Mouse (Mus musculus): ENCODE measurements at regions not wholly inside any gene's neighbourhood (a gene's known extent, or its start where the extent isn't known, plus 50 kb on each side); places are given as distances from the start of the nearest gene placed in this dataset.

DNA sequence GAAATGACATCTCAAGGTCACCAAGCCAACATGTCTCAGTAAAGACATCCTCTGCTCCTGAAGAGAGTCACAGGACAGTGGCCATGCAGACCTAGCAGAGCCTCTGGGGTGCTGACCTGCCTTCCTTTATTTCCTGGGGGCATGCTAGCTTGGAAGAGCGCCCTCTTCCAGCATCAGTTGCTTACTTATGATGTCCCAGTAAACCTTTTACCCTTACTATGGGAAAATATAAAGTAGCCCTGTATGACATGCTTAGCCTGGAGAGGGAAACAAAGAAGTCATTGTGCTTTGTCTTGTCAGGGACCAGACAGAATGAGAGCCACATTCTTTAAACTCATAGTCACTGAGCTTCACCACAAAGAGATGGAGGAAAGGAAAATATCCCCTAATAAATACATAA lies 82.9 kb downstream of the Postn start:
- no peaks in the 10 kb centered on the region for H3K9me3 ChIP-seq (ENCODE audit: control insufficient read depth, low read length)
- H3K27me3 ChIP-seq (ENCODE audit: control insufficient read depth, insufficient read depth, low read depth, low read length): no peaks in the 10 kb centered on the region
- no peak overlapping the region for H3K9ac ChIP-seq (ENCODE audit: low read length)
- no peak overlapping the region for H3K4me3 ChIP-seq (ENCODE audit: low read length)
- no peak overlapping the region for H3K27ac ChIP-seq (ENCODE audit: low read length)
- ATAC-seq (ENCODE audit: low read depth): no peak
- no peak overlapping the region for H3K4me2 ChIP-seq (ENCODE audit: low read depth, low read length)
- H3K36me3 ChIP-seq (ENCODE audit: control insufficient read depth, insufficient read depth, low read length): no peaks in the 10 kb centered on the region
- 77% methylated on average over 1 of the region's 1 CpGs for WGBS
- H3K4me1 ChIP-seq (replicated peaks; ENCODE audit: control insufficient read depth, insufficient read depth, low read length): no peaks in the 10 kb centered on the region

DNA sequence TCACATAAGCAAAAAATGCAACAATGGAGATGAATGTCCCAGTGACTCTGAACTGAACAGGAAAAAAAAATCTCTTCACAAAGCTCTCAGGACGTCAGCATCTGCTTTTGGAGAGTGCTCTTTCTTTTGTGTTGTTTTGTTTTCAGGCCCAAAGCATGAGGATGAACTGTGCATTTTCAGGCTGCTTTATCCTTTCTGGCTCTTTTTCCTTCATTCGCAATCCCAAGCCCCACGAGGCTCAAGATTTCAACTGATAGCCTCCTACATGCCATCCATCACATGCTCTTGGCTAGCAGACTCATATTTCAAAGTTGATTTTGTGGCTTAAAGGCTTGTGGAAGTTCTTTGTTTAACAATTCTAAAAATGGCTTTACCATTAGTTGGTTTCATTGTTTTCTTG lies 86.0 kb downstream of the Postn start:
- no peak overlapping the region for H3K27ac ChIP-seq (ENCODE audit: low read length)
- no peak overlapping the region for H3K4me3 ChIP-seq (ENCODE audit: low read length)
- no peaks in the 10 kb centered on the region for H3K27me3 ChIP-seq (ENCODE audit: control insufficient read depth, insufficient read depth, low read depth, low read length)
- H3K4me1 ChIP-seq (replicated peaks; ENCODE audit: control insufficient read depth, insufficient read depth, low read length): no peaks in the 10 kb centered on the region
- H3K9ac ChIP-seq (ENCODE audit: low read length): no peak overlapping the region
- WGBS: 17% methylated on average over 3 of the region's 3 CpGs
- no peak overlapping the region for H3K4me2 ChIP-seq (ENCODE audit: low read depth, low read length)
- no peak for ATAC-seq (ENCODE audit: low read depth)
- H3K9me3 ChIP-seq (ENCODE audit: control insufficient read depth, low read length): no peaks in the 10 kb centered on the region
- H3K36me3 ChIP-seq (ENCODE audit: control insufficient read depth, insufficient read depth, low read length): no peaks in the 10 kb centered on the region

DNA sequence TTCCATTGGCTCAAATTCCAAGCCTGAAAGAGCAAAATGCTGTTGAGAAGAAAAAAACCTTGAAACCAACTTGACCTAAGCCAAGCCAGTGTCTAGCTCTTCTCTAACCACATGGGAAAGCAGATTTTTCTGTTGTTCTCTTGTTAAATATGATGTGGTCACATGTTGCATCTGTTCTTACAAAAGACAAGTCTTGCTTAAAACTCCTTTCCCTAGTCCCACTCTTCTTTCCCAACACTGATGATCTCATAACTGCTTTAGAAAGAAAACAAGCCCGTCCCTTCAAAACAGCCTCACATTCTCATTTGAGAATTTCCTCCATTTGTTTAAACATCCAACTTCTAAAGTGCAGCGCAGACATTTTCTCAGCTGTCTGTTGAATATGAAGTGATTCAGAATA lies 96.5 kb downstream of the Postn start:
- H3K9me3 ChIP-seq (ENCODE audit: control insufficient read depth, low read length): no peaks in the 10 kb centered on the region
- 67% methylated on average over 2 of the region's 2 CpGs for WGBS
- no peaks in the 10 kb centered on the region for H3K36me3 ChIP-seq (ENCODE audit: control insufficient read depth, insufficient read depth, low read length)
- no peak overlapping the region for H3K4me2 ChIP-seq (ENCODE audit: low read depth, low read length)
- H3K9ac ChIP-seq (ENCODE audit: low read length): no peak overlapping the region
- no peaks in the 10 kb centered on the region for H3K27me3 ChIP-seq (ENCODE audit: control insufficient read depth, insufficient read depth, low read depth, low read length)
- no peak overlapping the region for H3K4me3 ChIP-seq (ENCODE audit: low read length)
- no peak overlapping the region for H3K27ac ChIP-seq (ENCODE audit: low read length)
- peak; percentile 45; the same call in 1 of the 2 replicates for ATAC-seq (ENCODE audit: low read depth)
- H3K4me1 ChIP-seq (replicated peaks; ENCODE audit: control insufficient read depth, insufficient read depth, low read length): no peaks in the 10 kb centered on the region

DNA sequence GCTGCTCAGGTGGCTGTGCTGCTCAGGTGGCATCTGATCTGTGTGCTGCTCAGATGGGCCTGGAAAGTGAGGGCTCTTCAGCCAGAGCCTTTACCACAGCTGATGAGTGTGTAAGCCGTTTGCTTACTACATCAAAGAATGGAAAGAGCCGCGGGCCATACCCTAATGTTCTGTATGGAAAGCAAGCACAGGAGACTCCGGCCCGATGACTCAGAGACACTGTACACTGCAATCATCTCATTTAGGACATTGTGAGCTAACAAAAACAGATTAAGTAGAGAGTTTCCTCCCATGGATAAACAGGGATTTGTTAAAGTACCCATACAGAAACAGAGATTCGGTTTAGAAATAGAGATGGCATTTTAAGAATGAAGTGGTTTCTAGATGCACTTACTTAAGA lies 100.5 kb downstream of the Postn start:
- Histone ChIP-seq H3K36me3 (ENCODE audit: control insufficient read depth, insufficient read depth, low read length) (no peaks in the 10 kb centered on the region), H3K27me3 (ENCODE audit: control insufficient read depth, insufficient read depth, low read depth, low read length) (no peaks in the 10 kb centered on the region), H3K4me2 (ENCODE audit: low read depth, low read length) (no peak overlapping the region), H3K4me1 (replicated peaks; ENCODE audit: control insufficient read depth, insufficient read depth, low read length) (no peaks in the 10 kb centered on the region), H3K9ac (ENCODE audit: low read length) (no peak overlapping the region), H3K4me3 (ENCODE audit: low read length) (no peak overlapping the region), H3K9me3 (ENCODE audit: control insufficient read depth, low read length) (no peaks in the 10 kb centered on the region), H3K27ac (ENCODE audit: low read length) (no peak overlapping the region)
- no peak for ATAC-seq (ENCODE audit: low read depth)
- 83% methylated on average over 6 of the region's 6 CpGs for WGBS

DNA sequence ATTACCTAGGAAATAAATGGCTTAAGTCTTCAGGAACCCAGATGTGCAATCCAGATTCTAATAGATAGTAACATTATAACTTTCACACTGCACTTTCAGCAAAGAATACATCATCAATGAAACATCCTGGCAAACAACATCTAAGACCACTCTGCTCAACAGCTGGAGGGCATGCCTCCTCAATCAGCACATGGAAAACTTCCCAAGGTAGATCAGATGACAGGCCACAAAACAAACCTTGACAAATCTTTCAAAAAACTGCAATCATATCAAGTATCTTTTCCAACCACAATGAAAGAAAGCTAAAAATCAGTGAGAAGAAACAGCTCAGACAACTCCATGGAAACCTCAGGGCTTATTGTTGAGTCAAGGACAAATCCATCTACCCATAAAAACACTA lies 105.2 kb downstream of the Postn start:
- Histone ChIP-seq H3K9ac (ENCODE audit: low read length) (no peak overlapping the region), H3K36me3 (ENCODE audit: control insufficient read depth, insufficient read depth, low read length) (no peaks in the 10 kb centered on the region)
- ATAC-seq (ENCODE audit: low read depth): no peak

DNA sequence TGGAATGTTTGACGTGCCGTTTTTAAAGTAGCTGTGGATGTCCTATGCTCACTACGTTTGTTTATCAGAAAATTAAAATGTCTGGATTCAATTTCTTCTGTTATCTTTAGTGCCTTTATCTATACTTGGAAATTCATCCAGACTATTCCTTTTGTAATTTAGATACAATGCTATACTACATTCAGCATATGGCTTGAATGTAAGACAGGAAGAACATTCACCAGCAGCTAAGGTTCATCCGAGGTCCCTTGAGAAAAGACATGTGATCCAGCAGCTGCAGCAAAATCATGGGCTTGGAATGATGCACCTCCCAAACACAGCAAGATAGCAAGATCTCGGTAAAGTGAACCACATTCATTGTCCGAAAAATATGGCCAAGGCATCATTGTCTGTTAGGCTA lies 113.3 kb downstream of the Postn start:
- H3K4me1 ChIP-seq (replicated peaks; ENCODE audit: control insufficient read depth, insufficient read depth, low read length): peaks cover 7% of the 10 kb centered on the region; the same call in 1 of the 2 replicates
- H3K27ac ChIP-seq (ENCODE audit: low read length): peak overlapping the region; percentile 49
- no peak overlapping the region for H3K9ac ChIP-seq (ENCODE audit: low read length)
- no peaks in the 10 kb centered on the region for H3K9me3 ChIP-seq (ENCODE audit: control insufficient read depth, low read length)
- no peaks in the 10 kb centered on the region for H3K36me3 ChIP-seq (ENCODE audit: control insufficient read depth, insufficient read depth, low read length)
- no peak overlapping the region for H3K4me2 ChIP-seq (ENCODE audit: low read depth, low read length)
- WGBS: 49% methylated on average over 6 of the region's 6 CpGs
- no peaks in the 10 kb centered on the region for H3K27me3 ChIP-seq (ENCODE audit: control insufficient read depth, insufficient read depth, low read depth, low read length)
- H3K4me3 ChIP-seq (ENCODE audit: low read length): no peak overlapping the region
- peak; percentile 58 for ATAC-seq (ENCODE audit: low read depth)

More for the DNA sequence above, 105.2 kb downstream of the Postn start:
- Histone ChIP-seq H3K4me3 (ENCODE audit: low read length) (no peak overlapping the region), H3K27ac (ENCODE audit: low read length) (no peak overlapping the region), H3K4me1 (replicated peaks; ENCODE audit: control insufficient read depth, insufficient read depth, low read length) (no peaks in the 10 kb centered on the region), H3K27me3 (ENCODE audit: control insufficient read depth, insufficient read depth, low read depth, low read length) (no peaks in the 10 kb centered on the region), H3K4me2 (ENCODE audit: low read depth, low read length) (no peak overlapping the region), H3K9me3 (ENCODE audit: control insufficient read depth, low read length) (no peaks in the 10 kb centered on the region)

DNA sequence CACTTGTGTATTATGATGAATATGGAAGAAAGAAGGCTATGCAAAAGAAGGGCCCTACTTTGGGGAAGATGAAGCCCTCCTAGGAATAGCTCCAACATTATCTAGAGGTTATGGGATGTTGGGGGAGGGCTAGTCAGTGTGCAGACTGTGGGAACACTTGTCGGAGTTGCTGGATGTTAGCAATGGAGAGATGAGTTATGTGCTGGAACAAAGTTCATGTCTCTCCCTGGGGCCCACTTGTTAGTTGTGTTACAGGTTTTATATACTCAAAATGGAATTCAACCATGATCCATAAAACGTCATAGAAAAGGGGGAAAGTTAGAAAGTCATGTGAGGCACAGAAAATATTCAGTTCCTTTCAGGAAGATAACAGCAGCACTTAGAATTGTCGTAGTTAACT lies 115.0 kb downstream of the Postn start:
- H3K36me3 ChIP-seq (ENCODE audit: control insufficient read depth, insufficient read depth, low read length): no peaks in the 10 kb centered on the region
- 62% methylated on average over 3 of the region's 3 CpGs for WGBS
- H3K27me3 ChIP-seq (ENCODE audit: control insufficient read depth, insufficient read depth, low read depth, low read length): no peaks in the 10 kb centered on the region
- no peak overlapping the region for H3K4me2 ChIP-seq (ENCODE audit: low read depth, low read length)
- H3K9me3 ChIP-seq (ENCODE audit: control insufficient read depth, low read length): no peaks in the 10 kb centered on the region
- H3K4me3 ChIP-seq (ENCODE audit: low read length): no peak overlapping the region
- H3K9ac ChIP-seq (ENCODE audit: low read length): no peak overlapping the region
- peaks cover 7% of the 10 kb centered on the region; the same call in 1 of the 2 replicates for H3K4me1 ChIP-seq (replicated peaks; ENCODE audit: control insufficient read depth, insufficient read depth, low read length)
- ATAC-seq (ENCODE audit: low read depth): no peak
- H3K27ac ChIP-seq (ENCODE audit: low read length): no peak overlapping the region

DNA sequence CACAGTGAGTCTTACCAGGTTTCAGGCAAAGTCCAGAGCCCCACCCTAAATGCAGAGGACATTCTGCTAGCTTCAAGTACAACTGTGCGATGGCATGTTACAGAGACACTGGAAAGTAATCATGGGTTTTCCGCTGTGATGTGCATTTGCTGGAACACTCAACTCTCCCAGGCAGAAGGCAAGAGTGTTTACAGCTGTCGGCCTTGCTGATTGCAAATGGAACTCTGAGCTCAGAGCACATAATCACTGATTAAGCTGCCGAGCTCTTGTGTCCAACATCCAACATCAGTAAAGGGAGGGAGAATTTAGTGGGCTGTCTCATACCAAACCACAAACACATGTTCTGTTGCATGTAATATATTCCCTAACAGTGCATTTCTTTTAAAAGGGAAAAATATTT lies 117.1 kb downstream of the Postn start:
- 27% methylated on average over 4 of the region's 4 CpGs for WGBS
- no peak overlapping the region for H3K9ac ChIP-seq (ENCODE audit: low read length)
- no peak overlapping the region for H3K4me3 ChIP-seq (ENCODE audit: low read length)
- no peaks in the 10 kb centered on the region for H3K9me3 ChIP-seq (ENCODE audit: control insufficient read depth, low read length)
- ATAC-seq (ENCODE audit: low read depth): peak; percentile 95
- no peaks in the 10 kb centered on the region for H3K36me3 ChIP-seq (ENCODE audit: control insufficient read depth, insufficient read depth, low read length)
- peaks cover 7% of the 10 kb centered on the region; the same call in 1 of the 2 replicates for H3K4me1 ChIP-seq (replicated peaks; ENCODE audit: control insufficient read depth, insufficient read depth, low read length)
- peak overlapping the region; percentile 58 for H3K27ac ChIP-seq (ENCODE audit: low read length)
- no peak overlapping the region for H3K4me2 ChIP-seq (ENCODE audit: low read depth, low read length)
- no peaks in the 10 kb centered on the region for H3K27me3 ChIP-seq (ENCODE audit: control insufficient read depth, insufficient read depth, low read depth, low read length)

DNA sequence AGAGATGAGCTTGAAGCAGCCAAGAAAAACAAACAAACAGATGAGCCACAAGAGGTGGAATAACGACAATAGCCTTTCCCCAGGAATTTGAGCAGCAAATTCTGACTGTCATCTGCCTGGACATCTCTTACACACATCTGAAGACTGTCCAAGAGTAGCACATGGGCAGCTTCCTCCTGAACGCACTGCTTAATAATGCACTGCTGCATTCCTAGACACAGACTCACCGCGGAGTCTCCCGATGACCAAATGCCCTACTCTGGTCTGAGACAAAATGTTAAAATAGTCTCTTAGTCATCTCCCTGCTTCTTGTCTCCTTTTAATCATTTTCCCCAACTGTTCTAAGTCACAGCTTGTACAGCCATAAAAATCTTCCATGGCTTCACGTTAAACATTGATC lies 119.3 kb downstream of the Postn start:
- Histone ChIP-seq H3K9me3 (ENCODE audit: control insufficient read depth, low read length) (no peaks in the 10 kb centered on the region), H3K4me2 (ENCODE audit: low read depth, low read length) (no peak overlapping the region), H3K4me3 (ENCODE audit: low read length) (no peak overlapping the region), H3K27me3 (ENCODE audit: control insufficient read depth, insufficient read depth, low read depth, low read length) (no peaks in the 10 kb centered on the region), H3K27ac (ENCODE audit: low read length) (no peak overlapping the region), H3K9ac (ENCODE audit: low read length) (no peak overlapping the region), H3K4me1 (replicated peaks; ENCODE audit: control insufficient read depth, insufficient read depth, low read length) (peaks cover 7% of the 10 kb centered on the region; the same call in 1 of the 2 replicates), H3K36me3 (ENCODE audit: control insufficient read depth, insufficient read depth, low read length) (no peaks in the 10 kb centered on the region)
- no peak for ATAC-seq (ENCODE audit: low read depth)
- 64% methylated on average over 6 of the region's 6 CpGs for WGBS

DNA sequence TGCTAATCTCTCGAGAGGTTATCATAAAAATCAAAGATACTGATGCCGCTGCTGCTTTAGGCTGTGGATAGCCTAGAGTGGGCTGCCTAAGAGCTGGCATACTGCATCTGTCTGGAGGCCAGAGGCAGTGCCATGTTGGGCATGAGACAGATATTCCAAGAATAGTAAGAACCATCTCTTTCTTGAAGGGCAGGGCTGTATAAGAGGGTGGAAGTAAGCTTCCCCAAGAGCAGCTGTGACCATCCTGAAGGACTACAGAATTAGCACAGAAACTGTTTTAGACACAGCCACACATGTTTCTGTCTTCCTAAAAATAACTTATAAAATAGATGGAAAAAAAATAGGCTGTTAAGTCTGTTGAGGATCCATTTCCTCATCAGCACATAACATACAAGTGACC lies 126.4 kb downstream of the Postn start:
- Histone ChIP-seq H3K4me1 (replicated peaks; ENCODE audit: control insufficient read depth, insufficient read depth, low read length) (no peaks in the 10 kb centered on the region), H3K4me3 (ENCODE audit: low read length) (no peak overlapping the region), H3K4me2 (ENCODE audit: low read depth, low read length) (no peak overlapping the region), H3K9ac (ENCODE audit: low read length) (no peak overlapping the region), H3K36me3 (ENCODE audit: control insufficient read depth, insufficient read depth, low read length) (no peaks in the 10 kb centered on the region), H3K27ac (ENCODE audit: low read length) (no peak overlapping the region), H3K27me3 (ENCODE audit: control insufficient read depth, insufficient read depth, low read depth, low read length) (no peaks in the 10 kb centered on the region), H3K9me3 (ENCODE audit: control insufficient read depth, low read length) (peaks cover 3% of the 10 kb centered on the region)
- ATAC-seq (ENCODE audit: low read depth): no peak
- WGBS: 91% methylated on average over 2 of the region's 2 CpGs

Measured in lung, embryonic 16.5 days (tissue).